Mouse (Mus musculus) monocyte, adult 5-6 weeks (primary cell): ENCODE measurements around the gene Cops4. TPM values are rescaled to one million over a fixed set of nuclear protein-coding genes. Genes with fewer than 3 reads are reported as not detected.

Experiments
- ATAC-seq: fragments of 153-309, 156-312 bp; replicated peaks from 2 replicates; pipeline ENCODE4 v1.8.0; 2017; ENCODE audit warnings: mild to moderate bottlenecking; ENCODE audit not compliant: low TSS enrichment, insufficient number of reproducible peaks, severe bottlenecking, poor library complexity, low FRiP score
- total RNA-seq: library from RNA; stranded (forward); fragments of 200-1000, 200-491, 200-594 nt; gene quantifications from 3 replicates; pipeline ENCODE4 v1.2.3, GENCODE M21; 2017

The Cops4 gene
- total RNA-seq, 1 experiment from 2014 or later: 74.8 TPM

DNA sequence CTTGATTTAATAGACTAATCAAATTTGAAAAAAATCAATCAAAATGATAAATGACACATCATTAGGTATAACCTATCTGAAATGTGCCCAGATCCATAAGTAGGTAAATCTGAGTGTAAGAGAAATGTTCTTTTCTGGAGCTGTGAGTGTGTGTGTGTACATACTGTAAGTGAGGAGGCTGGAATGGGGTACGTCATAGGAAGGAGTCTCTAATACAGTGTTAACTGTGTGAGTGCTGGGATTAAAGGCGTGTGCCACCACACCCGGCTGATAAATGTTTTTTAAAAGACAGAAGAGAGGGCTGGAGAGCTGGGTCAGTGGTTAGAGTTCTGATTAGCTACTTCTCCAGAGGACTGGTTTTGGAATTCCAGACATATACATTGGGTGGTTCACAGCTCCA lies 7.5 kb downstream of the Cops4 start:
- ATAC-seq: no peak

DNA sequence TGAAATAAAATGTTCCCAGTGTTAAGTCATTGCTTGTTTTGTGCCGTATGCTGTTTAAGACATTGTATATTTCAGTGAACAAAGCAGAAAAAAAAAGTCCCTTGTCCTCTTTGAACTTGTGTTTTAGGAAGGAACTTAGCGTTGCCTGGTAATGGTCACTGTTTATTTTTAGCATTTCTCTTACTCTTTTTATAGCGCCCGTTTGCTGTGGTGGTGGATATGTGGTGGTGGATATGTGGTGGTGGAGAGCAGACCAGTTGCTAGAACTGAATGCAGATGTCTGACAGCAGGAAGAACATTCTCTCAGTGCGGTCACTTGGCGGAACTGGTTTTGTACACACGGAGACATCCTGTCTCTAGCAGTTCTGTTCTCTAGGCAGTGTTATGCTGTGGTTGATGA lies 8.1 kb downstream of the Cops4 start:
- ATAC-seq: peak; percentile 95

DNA sequence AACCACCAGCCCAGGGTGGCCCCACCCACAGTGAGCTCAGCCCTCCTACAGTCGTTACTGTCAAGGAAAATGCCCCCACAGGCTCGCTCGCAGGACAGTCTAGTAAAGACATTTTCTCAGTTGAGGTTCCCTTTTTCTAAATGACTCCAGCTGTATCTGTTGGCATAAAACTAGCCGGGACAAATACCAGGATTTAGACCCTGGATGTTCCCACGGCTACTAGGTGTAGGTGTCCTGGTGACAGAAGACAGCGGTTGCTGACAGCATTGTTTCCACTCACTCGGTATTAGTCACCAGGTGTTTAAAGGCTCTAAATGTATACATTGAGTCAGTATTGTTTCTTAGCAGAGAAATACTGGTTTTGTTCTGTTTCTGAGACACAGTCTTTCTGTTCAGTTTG lies 17.7 kb downstream of the Cops4 start:
- ATAC-seq: no peak

DNA sequence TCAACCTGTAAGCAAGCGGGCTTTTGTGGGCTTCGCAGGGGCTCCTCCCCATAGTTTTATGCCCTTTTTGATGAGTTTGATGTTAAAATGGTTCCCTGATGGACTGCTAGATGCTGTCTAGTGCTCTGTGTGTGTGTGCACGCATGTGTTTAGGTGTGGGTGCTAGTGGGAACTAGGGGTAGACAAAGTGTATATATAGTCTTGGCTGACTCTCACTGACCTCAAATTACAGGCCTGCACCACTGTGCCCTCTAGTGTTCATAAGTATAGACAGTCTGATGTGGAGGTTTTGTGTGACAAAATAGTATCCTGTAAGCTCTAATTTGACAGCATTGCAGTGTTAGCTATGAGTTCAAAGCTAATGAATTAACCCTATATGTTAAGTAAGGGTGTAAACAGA lies 18.5 kb downstream of the Cops4 start:
- peak; percentile 86 for ATAC-seq

DNA sequence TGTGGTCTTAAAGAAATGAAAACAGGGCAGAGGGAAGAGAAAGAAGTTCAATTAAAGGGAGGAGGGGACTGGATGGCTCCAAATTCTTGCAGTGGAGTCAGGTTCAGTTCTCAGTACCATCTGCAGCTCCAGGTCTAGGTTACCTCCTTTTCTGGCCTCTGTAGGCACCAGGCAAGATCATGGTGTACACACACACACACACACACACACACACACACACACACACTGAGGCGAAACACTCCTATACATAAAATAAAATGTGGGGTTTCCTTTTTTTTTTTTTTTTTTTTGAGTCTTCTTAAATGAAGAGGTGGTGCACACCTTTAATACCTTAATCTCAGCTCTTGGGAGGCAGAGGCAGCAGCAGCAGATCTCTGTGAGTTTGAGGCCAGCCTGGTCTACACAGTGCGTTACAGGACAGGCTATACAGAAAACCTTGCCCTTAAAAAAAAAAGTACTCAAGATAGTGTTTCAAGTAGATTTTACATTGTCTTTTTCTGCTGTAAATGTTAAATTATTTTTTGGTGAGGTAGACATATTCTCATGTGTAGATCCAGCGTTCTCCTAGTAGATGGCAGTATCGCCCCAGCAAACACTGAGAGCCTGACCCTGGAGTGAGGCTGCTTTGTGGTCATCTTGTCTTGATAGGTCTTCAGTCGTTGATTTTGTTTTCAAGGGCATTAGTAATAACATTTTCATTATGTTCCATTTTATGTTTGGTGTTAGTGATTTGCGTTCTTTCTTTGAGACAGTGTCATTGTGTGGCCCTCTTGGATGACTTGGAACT lies 28.4 kb downstream of the Cops4 start:
- ATAC-seq: 0 out of 2 replicates have a peak, but pooled peaks have one; percentile 63

DNA sequence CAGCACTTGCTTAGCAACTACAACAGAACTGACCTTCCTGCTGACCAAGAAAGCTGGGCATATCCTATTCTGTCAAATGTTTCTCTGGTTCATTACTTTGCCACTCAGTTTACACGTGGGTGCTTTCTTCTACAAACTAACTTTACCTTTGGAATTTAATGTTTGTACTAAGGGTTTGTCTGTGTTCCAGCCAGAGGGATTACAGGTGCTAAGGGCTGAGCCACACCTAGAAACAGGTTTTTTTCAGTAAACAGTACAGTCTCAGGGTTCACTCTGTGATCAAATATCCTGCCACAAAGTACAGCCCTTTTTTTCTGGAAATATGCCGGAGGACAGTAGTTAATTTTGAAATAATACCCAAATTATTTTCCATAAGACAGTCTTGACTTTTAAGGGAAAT lies 30.1 kb downstream of the Cops4 start:
- no peak for ATAC-seq

DNA sequence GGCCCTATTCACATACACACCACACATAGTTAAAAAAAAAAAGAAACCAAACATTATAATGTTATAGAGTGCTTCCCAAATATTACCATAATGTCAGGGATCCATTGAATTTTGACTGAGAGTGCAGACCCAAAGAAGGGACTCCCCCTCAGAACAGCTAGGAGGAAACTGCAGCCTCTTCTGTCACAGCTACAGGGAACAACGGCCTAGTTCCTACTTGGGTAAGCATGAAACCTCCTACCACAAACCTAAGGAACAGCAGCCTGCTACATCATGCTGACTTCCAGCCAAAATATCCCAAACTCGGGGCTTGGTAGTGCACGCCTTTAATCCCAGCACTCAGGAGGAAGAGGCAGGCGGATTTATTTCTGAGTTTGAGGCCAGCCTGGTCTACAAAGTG lies 31.2 kb downstream of the Cops4 start:
- ATAC-seq: no peak

DNA sequence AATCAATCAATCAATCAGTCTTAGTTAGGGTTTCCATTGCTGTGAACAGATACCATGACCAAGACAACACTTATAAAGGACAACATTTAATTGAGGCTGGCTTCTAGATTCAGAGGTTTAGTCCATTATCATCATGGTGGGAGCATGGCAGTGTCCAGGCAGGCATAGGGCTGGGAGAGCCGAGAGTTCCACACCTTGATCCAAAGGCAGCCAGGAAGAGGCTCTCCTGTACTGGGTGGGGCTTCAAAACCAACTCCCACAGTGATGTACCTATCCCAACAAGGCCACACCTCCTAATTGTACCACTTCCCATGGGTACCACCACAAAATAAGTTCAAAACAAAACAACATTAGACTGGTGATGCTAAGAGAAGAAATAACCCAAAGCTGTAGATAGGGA lies 32.0 kb downstream of the Cops4 start:
- ATAC-seq: peak; percentile 27; the same call in 1 of the 2 replicates

DNA sequence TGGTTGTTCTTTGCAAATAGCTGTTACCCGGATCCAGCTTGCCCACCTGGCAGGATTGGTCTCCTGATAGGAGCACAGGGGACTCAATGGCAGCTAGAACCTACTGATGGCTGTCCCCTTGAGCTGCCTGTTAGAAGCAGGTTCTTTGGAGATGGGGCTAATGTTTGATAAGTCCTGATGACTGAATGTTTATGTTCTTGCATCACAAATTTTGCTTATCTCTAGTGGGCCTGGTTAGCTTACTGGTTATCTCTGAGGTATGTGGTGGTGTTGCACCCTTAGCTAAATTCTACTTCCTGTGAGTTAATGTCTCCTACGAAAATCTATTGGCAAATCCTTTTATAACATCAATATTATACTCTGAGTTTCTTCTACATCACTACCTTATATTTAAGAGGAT lies 33.8 kb downstream of the Cops4 start:
- no peak for ATAC-seq

DNA sequence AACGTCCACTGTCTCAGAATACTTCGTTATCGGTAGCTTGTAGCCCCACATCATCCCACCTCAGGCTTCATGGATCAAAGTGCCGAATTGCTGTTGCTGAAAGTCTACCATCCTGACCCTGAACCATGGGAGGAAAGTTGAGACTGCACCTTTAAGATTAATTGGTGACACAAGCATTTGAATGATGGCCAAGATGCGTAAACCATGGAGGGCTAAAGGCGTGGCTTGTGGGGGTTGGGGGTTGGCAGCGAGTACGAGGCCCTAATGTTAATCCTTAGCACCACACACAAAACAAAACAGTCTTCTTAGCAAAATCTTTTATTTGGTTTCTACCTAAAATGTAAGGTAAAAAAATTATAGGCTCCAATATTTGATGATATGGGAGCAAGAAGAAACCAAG lies 35.3 kb downstream of the Cops4 start:
- no peak for ATAC-seq

DNA sequence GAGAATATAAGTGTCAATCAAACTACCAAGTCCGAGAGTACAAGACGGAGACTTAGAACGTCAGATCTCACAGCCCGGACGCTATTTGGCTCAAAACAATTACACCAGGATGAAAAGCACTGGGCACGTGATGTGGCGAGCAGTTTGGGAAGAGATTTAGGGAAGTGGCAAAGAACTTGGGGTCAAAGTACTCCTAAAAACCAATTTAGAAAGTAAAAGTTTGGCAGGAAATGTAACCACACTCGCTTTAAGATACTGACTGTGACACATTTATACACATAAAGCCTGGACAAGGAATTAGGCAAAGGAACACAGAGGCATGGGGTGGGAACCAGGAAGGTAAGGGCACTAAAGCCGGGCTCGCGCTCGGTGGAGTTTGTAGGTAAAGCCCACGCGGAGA lies 38.9 kb downstream of the Cops4 start:
- no peak for ATAC-seq

DNA sequence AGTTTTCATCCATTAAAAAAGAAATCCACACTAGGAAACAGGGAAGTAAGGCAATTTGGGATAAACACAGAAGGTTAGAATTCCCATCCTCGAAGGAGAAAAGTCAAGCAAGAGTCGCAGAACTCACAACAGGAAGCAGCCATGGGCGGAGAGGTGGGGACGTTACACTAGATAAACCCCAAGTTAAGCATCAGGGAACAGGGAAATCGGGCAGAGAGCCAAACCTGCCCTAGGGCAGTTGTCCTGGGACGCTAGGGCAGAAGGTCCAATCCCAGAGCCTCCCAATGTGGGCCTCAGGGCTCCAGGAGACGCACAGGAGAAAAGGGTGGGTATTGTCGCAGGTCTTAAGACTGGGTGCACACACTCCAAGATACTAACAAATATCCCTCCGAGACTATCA lies 39.4 kb downstream of the Cops4 start:
- ATAC-seq: no peak

DNA sequence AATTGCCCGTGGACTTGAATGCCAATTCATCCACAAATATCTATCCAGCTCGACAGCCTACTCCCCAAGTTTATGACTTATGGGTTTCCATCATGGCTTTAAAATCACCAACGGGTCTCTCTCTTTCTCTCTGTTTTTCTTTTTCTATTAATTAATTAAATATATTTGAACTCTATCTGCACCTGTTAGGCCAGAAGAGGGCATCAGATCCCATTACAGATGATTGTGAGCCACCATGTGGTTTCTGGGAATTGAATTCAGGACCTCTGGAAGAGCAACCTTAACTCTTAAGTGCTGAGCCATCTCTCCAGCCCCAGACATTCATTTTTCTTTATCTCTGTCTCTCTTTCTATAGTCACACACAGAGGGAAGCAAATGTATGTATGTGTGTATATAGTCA lies 40.7 kb downstream of the Cops4 start:
- ATAC-seq: no peak

DNA sequence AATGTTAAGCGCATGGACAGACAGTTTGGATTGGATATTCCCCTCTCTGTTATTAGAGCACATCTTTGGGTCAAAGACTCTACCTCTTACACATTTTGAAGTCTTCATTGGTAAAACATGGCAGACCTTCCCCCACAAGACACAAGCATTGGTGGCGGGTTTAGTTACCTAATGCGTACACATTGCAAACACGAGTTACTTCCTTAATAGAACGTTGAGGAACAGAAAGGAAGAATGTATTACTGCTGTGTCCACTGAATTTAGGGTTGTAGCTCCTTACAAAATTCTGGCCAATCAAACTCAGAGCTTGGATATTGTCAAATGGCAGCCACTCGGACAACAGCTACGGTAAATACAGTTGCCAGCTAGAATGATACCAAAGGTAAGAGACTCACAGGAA lies 41.2 kb downstream of the Cops4 start:
- 0 out of 2 replicates have a peak, but pooled peaks have one; percentile 37 for ATAC-seq

DNA sequence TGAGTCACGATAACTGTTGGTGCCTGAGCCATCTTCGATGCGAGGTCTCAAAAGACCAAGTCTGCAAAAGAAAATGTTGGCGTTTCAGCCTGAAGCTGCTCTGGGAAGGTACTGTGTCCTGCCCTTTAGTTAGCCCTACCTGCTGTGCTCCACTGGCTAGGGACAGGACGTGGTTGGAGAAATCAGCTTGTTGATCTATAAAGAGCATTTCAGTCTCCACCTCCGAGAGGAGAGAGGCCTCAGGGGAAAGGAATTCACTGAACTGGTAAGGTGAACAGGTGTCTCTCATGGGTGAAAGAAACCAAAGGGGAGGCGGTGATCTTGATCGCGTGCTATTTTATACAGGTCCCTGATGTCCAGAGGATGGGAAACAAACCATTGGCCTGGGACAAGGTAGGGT lies 44.6 kb downstream of the Cops4 start:
- ATAC-seq: no peak

DNA sequence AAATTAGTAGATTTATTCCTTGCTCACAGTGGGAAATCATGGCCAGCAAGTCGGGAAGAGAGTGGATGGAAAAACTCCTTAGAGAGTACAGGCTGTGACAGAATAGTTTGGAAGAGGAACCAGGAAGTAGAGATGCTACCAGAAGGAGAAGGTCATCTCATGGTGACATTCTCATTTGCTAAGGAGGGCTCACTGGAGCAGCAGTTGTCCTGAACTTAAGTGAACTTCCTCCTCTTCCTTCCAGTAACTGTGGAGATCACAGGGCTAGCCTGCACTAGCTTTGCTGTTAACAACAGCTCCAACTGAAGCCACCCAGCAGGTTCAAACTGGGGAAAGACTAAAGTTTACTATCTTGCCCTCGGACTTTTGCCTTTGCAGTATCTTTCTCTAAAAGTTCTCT lies 48.7 kb downstream of the Cops4 start:
- peak; percentile 35; the same call in 1 of the 2 replicates for ATAC-seq

DNA sequence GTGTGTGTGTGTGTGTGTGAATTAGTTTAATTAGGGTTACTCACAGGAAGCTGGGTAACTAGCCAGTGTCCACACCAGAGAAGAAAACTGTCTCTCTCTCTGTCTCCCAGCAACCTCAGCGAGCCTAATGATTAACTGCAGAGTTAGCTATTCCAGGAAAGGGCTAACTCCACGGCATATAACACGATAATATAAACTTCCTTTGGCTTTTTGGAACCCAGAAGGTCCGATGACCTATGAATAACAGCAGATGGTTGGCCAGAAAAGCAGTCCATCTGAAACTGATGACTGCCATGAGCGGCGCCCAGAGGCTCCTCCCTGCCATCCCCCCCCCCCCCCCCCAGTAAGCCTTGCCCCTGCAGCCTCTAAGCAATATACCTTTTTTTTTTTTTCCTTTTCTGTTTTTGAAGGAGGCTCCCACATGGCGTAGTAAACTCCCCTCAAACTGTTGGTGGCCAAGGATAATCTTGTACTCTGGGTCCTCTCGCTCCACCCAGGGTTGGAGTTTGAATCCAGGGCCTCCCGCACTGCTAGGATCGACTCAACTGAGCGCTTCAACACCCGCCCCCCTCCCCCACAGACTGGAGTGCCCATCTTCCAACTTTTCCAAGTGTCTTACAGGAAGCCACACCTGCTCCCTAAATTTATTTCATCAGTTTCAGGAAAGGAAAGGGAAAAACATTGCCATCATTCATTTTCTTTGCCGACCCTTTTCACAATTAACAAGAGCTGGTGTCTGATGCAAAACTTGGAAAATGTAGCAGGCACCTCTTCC lies 49.3 kb downstream of the Cops4 start:
- ATAC-seq: no peak

DNA sequence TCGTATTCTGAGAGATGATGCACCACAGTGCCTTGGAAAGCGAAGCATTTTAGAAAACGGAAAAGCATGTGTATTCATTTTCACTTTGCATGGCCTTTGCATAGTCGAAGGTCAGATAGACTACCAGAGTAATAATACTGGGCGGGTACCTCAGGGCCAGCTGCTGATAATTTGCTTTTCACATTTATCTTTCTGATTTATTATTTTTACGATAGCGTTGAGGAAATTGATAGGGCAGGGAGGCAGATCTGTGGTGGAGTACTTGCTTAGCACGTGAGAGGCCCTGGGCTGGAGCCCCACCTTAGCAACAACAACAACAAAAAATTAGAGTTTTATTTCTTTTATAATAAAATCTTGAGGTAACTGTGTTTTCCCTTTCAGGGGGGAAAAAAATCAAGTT lies 50.1 kb downstream of the Cops4 start:
- no peak for ATAC-seq

DNA sequence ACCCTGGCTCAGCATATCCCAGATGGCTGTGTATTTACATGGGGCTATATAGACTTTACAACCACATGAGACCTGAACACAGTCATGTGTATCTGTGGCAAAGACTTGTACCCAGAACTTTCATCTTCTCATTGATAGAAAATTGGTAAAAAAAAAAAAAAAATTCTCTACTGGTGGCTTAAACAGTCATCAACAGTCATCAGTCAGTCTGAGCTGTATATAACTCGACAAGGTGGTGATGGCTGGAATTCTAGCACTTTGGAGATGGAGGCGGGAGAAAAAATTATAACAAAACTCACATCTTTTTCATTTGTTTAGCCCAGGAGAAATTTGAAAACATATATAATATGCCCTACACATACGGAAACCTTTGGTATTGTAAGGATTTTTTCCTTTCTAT lies 50.7 kb downstream of the Cops4 start:
- ATAC-seq: no peak
